Mouse (Mus musculus): Measurements from ENCODE around the gene Klrb1b. TPM values are rescaled to one million over a fixed set of nuclear protein-coding genes. Genes with fewer than 3 reads are reported as not detected.
A peak's percentile ranks its signal among the peaks of the same experiment; 100 is the strongest.
"Not testable (repeated sequence)": the region's sequence is repeated elsewhere in the genome, so short reads cannot be mapped to it uniquely, and the experiment has no call there.

Klrb1b gene
- total RNA-seq, 2 experiments from 2014 or later, result not detected

GRCm38 (mm10) chr6:128841327-128842089 is 15.4 kb upstream of the Klrb1b start:
- ATAC-seq (replicated peaks; ENCODE audit: poor library complexity, severe bottlenecking), result no peak

GRCm38 (mm10) chr6:128840669-128841068 is 14.5 kb upstream of the Klrb1b start:
- not testable (repeated sequence) for ATAC-seq (replicated peaks; ENCODE audit: poor library complexity, severe bottlenecking)

GRCm38 (mm10) chr6:128839921-128840320 is 13.8 kb upstream of the Klrb1b start:
- ATAC-seq (replicated peaks; ENCODE audit: poor library complexity, severe bottlenecking), result no peak

GRCm38 (mm10) chr6:128839266-128839771 is 13.2 kb upstream of the Klrb1b start:
- peak; percentile 40 for ATAC-seq (replicated peaks; ENCODE audit: poor library complexity, severe bottlenecking)

- peak; percentile 15 for ATAC-seq (replicated peaks; ENCODE audit: poor library complexity, severe bottlenecking)
These were observed 12.5 kb upstream of the Klrb1b start for GRCm38 (mm10) chr6:128838342-128839265.

GRCm38 (mm10) chr6:128837454-128838341 is 11.6 kb upstream of the Klrb1b start:
- ATAC-seq (replicated peaks; ENCODE audit: poor library complexity, severe bottlenecking), result no peak

- ATAC-seq (replicated peaks; ENCODE audit: poor library complexity, severe bottlenecking), result no peak
These were observed 10.8 kb upstream of the Klrb1b start for GRCm38 (mm10) chr6:128836955-128837334.

GRCm38 (mm10) chr6:128836191-128836954 is 10.2 kb upstream of the Klrb1b start:
- ATAC-seq (replicated peaks; ENCODE audit: poor library complexity, severe bottlenecking), result no peak; the same call in 1 of the 2 replicates

- ATAC-seq (replicated peaks; ENCODE audit: poor library complexity, severe bottlenecking), result peak; percentile 11; the same call in 1 of the 2 replicates
These were observed 9.4 kb upstream of the Klrb1b start for GRCm38 (mm10) chr6:128835571-128835970.

GRCm38 (mm10) chr6:128833046-128833445 is 6.9 kb upstream of the Klrb1b start:
- no peak for ATAC-seq (replicated peaks; ENCODE audit: poor library complexity, severe bottlenecking)

GRCm38 (mm10) chr6:128829837-128830236 is 3.7 kb upstream of the Klrb1b start:
- peak; percentile 58 for ATAC-seq (replicated peaks; ENCODE audit: poor library complexity, severe bottlenecking)

- peak; percentile 31 for ATAC-seq (replicated peaks; ENCODE audit: poor library complexity, severe bottlenecking)
These were observed 650 bp upstream of the Klrb1b start for GRCm38 (mm10) chr6:128826781-128827180.

- ATAC-seq (replicated peaks; ENCODE audit: poor library complexity, severe bottlenecking), result no peak
These were observed 7.9 kb downstream of the Klrb1b start for GRCm38 (mm10) chr6:128818083-128818802.

- ATAC-seq (replicated peaks; ENCODE audit: poor library complexity, severe bottlenecking), result peak; percentile 66
These were observed 17.6 kb downstream of the Klrb1b start for GRCm38 (mm10) chr6:128808532-128808931.

GRCm38 (mm10) chr6:128807021-128807420 is 19.1 kb downstream of the Klrb1b start:
- ATAC-seq (replicated peaks; ENCODE audit: poor library complexity, severe bottlenecking), result no peak

GRCm38 (mm10) chr6:128804823-128805640 is 21.1 kb downstream of the Klrb1b start:
- peak; percentile 64 for ATAC-seq (replicated peaks; ENCODE audit: poor library complexity, severe bottlenecking)

- ATAC-seq (replicated peaks; ENCODE audit: poor library complexity, severe bottlenecking), result peak; percentile 75
These were observed 22.9 kb downstream of the Klrb1b start for GRCm38 (mm10) chr6:128802999-128803857.
